9 mouse cellular contexts compared by ENCODE assay signal in genomic region chr3:102310243-102310642, GRCm38 (mm10).
A peak's percentile ranks its signal among the peaks of the same experiment; 100 is the strongest.
DNase-seq lines count a peak whose midpoint lies in the region; ATAC-seq and TF ChIP-seq lines count a peak whose summit lies in the region.
"Had no signal": no experiment of that assay in that cellular context is flagged by ENCODE, and none has a peak within 500 bp of the region (broad histone marks: within the 10 kb centered on the region; RNA-seq: fewer than 3 reads in every experiment).

No protein-coding gene starts in this region.

- ATAC-seq in kidney, embryonic 16.5 days (ENCODE audit: low FRiP score, low TSS enrichment), result peak; percentile 75; the same call in 1 of the 2 replicates

- H3K36me3 ChIP-seq in kidney, embryonic 16.5 days (ENCODE audit: insufficient read depth, low read length), result no peaks in the 10 kb centered on the region
- no peaks in the 10 kb centered on the region for H3K36me3 ChIP-seq in limb, embryonic 10.5 days
- H3K36me3 ChIP-seq: liver, embryonic 15.5 days had no signal

- no peak overlapping the region for H3K9ac ChIP-seq in kidney, embryonic 16.5 days (replicated peaks; ENCODE audit: low read length)
- H3K9ac ChIP-seq: liver, embryonic 15.5 days had no signal

- intact Hi-C loops in gastrocnemius, adult 2 months (cut with DNase I), result no loop called here

- no peak overlapping the region for H3K4me3 ChIP-seq in kidney, embryonic 16.5 days (ENCODE audit: low read length)
- H3K4me3 ChIP-seq in limb, embryonic 10.5 days, result no peak overlapping the region
- H3K4me3 ChIP-seq in gastrocnemius, adult 2 months, result no peak overlapping the region
- H3K4me3 ChIP-seq in cerebellum, adult 2 months (replicated peaks; ENCODE audit: insufficient read depth, low read depth, low read length), result no peak overlapping the region
- H3K4me3 ChIP-seq: liver, embryonic 15.5 days had no signal

- H3K9me3 ChIP-seq in kidney, embryonic 16.5 days (ENCODE audit: low read length), result no peaks in the 10 kb centered on the region
- H3K9me3 ChIP-seq in limb, embryonic 10.5 days (replicated peaks), result no peaks in the 10 kb centered on the region
- H3K9me3 ChIP-seq: liver, embryonic 15.5 days had no signal

- WGBS in kidney, embryonic 16.5 days, result 59% methylated on average over 9 of the region's 9 CpGs
- WGBS in limb, embryonic 10.5 days, result 80% methylated on average over 9 of the region's 9 CpGs
- 58% methylated on average over 9 of the region's 9 CpGs for WGBS in cerebellum, adult 2 months

- no peaks in the 10 kb centered on the region for H3K27me3 ChIP-seq in kidney, embryonic 16.5 days (ENCODE audit: insufficient read depth, low read length)
- no peaks in the 10 kb centered on the region for H3K27me3 ChIP-seq in limb, embryonic 10.5 days (ENCODE audit: low read depth, poor library complexity, severe bottlenecking)
- no peaks in the 10 kb centered on the region for H3K27me3 ChIP-seq in cerebellum, adult 2 months (ENCODE audit: control insufficient read depth, insufficient read depth, low read length)
- H3K27me3 ChIP-seq: liver, embryonic 15.5 days had no signal

- no peak for TF ChIP-seq CTCF in gastrocnemius, adult 2 months (IDR thresholded peaks at IDR 0.05)
- no peak for TF ChIP-seq CTCF in cerebellum, adult 2 months (IDR thresholded peaks at IDR 0.05; ENCODE audit: borderline replicate concordance, insufficient read depth, low read depth, low read length)

- no peak overlapping the region for H3K27ac ChIP-seq in kidney, embryonic 16.5 days (ENCODE audit: low read length)
- no peak overlapping the region for H3K27ac ChIP-seq in limb, embryonic 10.5 days
- H3K27ac ChIP-seq in gastrocnemius, adult 2 months, result no peak overlapping the region
- no peak overlapping the region for H3K27ac ChIP-seq in cerebellum, adult 2 months (ENCODE audit: insufficient read depth, low read length)
- H3K27ac ChIP-seq: liver, embryonic 15.5 days had no signal

- DNase-seq in kidney, adult 8-10 months, result no peak
- DNase-seq in 3134 (ENCODE audit: extremely low read depth, insufficient read length, low spot score) (peak; percentile 64), NIH3T3 (ENCODE audit: low read depth) (peak; percentile 9)
- peak; percentile 29 for DNase-seq in limb, embryonic 10.5 days (ENCODE audit: low spot score)
- no peak for DNase-seq in gastrocnemius, adult 2 months
- no peak for DNase-seq in testis, postnatal 14 days (ENCODE audit: low spot score)
- DNase-seq in cerebellum, adult 2 months, result no peak

- H3K4me2 ChIP-seq in kidney, embryonic 16.5 days (replicated peaks; ENCODE audit: low read depth, low read length), result 0 out of 2 replicates have a peak overlapping the region, but pooled peaks have one; percentile 4
- H3K4me2 ChIP-seq: liver, embryonic 15.5 days had no signal

- peaks cover 11% of the 10 kb centered on the region; the same call in 1 of the 2 replicates for H3K4me1 ChIP-seq in kidney, embryonic 16.5 days (ENCODE audit: insufficient read depth, low read length)
- H3K4me1 ChIP-seq in limb, embryonic 10.5 days, result no peaks in the 10 kb centered on the region
- H3K4me1 ChIP-seq in cerebellum, adult 2 months (ENCODE audit: control insufficient read depth, insufficient read depth, low read length), result no peaks in the 10 kb centered on the region
- H3K4me1 ChIP-seq: liver, embryonic 15.5 days had no signal

- no peak for TF ChIP-seq POLR2A in cerebellum, adult 2 months (IDR thresholded peaks at IDR 0.05; ENCODE audit: borderline replicate concordance, insufficient read depth, low read length)

Comparison
In these comparisons a context has a peak if more than half of its experiments do, and no peak if none do; other contexts are left out.
1. DNase-seq: peak in 3134 (single experiment), NIH3T3 (single experiment) and limb, embryonic 10.5 days (single experiment); none in kidney, adult 8-10 months (0 of 2), gastrocnemius, adult 2 months (single experiment), testis, postnatal 14 days (single experiment) and cerebellum, adult 2 months (0 of 2).